Mouse (Mus musculus) urinary bladder, postnatal 36 days (tissue): ENCODE results near the gene Cox6a2.

Experiments used
- DNase-seq, 2 experiments: peaks; one replicate each; pipeline ENCODE4 v3.0.0; 2022; ENCODE audit warnings: low spot score in 2 of 2, mixed read lengths in 1 of 2

The Cox6a2 gene

DNA sequence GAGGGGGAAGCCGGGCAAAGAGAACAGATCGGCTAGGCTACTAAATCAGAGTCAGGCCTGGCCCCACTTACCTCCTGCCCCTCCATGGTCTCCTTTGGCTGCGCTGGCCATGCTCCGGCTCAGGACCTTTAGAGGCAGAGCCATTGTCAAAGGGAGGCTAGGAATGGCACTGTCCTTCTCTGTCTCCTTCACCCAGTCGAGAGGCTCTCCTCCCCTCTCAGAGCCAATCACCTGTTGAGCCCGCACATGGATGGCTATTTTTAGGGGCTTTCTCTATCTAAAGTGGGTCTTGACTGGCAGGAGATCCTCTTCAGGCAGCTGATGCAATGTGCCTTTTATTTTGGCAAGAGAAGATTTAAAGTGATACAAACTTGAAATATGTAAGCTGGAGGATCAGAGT is at the start of gene Cox6a2:
Cox6a2 (minus strand) TSS at position 236 of the 400 bp plus-strand sequence.
- DNase-seq = no peak

DNA sequence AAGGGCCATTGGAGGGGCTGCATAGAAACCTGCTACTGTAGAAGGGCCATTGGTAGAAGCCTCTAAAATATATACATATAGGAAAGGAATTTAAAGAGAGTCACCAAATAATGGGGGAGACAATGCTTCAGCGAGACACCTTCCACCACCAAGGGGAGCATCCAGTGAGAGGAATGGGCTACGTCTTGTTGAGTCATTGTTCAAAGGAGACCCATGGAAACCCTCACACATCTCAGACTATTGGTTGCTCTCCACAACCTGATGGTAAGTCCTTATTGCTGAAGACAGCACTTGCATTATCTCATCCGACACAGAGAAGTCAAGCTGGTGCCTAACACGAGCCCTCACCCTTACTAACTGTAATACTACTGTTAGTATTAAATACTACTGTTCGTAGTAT is 49.6 kb upstream of the Cox6a2 start:
- no peak for DNase-seq

DNA sequence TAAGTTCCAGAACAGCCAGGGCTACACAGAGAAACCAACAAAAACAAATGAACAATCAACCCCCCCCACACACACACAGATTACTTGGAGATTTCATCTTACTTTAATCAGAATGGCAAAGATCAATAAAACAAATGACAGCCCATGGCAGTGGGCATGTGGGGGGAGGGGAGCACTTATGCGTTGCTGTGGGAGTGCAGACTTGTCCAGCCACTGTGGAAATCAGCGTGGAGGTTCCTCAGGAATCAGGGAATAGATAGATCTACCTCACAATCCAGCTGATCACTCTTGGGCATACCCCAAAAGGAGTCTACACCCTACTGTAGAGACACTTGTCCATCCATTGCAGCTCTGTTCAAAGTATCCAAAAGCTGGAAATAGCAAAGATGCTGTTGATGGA is 48.8 kb upstream of the Cox6a2 start:
- no peak for DNase-seq

DNA sequence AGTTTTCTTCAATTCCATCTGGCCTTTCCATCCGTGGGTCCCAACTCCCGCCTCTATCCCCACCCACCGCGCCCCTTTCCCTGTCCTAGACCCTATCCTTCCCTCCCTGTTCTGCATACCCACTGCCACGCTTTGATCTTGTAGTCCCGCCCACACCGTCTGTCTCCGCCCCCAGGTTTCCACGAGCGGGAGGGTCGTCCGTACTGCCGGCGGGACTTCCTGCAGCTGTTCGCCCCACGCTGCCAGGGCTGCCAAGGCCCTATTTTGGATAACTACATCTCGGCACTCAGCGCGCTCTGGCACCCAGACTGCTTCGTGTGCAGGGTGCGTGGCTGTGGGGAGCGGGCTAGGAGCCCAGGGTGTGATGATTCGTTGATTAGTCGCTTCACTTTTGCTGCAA is 46.4 kb upstream of the Cox6a2 start:
- no peak for DNase-seq

DNA sequence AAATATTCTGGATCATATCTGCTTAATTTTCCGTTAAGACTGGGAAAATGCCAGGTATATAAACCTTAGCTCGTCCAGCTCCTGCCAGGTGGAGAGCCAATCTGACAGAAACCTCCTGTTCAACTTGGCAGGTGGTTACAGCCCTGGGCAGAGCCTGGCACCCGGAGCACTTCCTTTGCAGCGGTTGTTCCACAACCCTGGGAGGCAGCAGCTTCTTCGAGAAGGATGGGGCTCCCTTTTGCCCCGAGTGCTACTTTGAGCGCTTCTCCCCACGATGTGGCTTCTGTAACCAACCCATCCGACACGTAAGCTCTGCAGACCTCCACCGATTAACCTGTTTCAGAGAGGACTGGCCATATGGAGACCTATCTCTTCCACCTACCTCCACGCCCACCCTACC is 45.8 kb upstream of the Cox6a2 start:
- DNase-seq = no peak

DNA sequence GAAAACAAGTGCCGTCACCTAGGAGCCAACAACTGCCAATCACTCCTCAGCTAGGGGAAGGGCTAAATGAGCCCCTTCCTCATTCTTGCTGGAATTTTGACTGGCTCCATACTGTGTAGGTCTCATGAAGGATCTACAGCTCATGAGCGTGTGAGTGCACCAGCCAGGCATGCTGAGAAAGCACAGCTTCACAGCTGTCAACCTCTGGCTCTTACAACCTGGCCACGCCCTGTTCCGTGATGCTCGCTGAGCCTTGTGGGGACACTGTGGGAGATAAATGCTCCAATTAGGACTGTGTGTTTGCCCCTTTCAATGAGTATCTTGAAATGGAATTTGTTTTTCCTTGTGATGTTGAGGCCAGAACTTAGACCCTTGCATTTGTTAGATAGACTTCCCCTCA is 43.8 kb upstream of the Cox6a2 start:
- DNase-seq = no peak

DNA sequence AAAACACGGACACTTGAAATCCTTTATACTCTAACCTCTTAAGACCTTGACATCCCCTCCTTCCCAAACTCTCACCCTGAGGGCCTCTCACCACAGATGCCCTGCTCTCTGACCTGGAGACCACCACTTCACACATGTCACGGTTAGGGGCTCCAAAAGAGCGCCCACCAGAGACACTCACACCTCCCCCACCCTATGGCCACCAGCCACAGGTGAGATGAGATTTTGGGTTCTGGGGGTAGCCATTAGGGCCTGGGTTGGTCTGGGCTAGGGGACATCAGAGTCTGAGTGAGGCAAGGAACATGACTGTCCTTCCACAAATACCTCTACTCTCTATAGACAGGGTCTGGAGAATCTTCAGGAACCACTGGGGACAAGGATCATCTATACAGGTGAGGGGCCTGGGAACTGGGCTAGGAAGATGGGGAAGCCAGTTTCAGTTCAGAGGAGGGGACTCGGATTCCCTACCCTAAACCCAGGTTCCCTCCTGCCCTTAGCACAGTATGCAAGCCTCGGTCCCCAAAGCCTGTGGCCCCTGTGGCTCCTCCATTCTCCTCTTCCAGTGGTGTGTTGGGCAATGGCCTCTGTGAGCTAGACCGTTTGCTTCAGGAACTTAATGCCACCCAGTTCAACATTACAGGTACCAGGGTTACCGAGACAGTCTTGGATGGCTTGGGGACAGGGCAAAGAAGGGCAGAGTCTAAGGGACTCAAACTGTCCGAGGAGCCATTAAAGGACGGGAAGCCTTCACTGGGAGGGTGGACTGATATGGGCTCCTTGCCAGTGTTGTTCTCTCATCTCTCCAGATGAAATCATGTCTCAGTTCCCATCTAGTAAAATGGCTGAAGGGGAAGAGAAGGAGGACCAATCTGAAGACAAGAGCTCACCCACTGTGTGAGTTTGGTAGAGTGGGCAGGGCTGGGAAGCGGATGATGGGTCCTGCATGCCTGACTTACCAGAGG is 42.2 kb upstream of the Cox6a2 start:
- no peak for DNase-seq

DNA sequence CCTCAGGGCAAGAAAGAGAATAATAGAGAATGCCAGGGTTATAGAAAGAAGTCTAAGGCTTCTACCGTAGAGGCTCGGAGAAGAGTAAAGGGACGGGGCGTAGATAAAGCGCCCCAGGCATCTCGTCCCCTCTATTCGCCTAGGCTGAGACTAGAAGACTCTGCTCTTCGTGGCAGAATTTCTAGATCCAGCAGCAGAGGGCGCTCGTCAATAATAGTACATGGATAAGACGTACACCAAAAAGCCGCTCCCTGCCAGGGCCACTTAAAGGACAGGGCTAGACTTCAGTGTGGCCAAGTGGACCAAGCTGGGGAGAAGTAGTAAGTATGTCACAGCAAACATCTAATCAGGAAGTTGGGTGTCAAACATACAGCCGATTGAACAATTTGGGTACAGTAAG is 41.3 kb upstream of the Cox6a2 start:
- peak; percentile 70 to 84 for DNase-seq

DNA sequence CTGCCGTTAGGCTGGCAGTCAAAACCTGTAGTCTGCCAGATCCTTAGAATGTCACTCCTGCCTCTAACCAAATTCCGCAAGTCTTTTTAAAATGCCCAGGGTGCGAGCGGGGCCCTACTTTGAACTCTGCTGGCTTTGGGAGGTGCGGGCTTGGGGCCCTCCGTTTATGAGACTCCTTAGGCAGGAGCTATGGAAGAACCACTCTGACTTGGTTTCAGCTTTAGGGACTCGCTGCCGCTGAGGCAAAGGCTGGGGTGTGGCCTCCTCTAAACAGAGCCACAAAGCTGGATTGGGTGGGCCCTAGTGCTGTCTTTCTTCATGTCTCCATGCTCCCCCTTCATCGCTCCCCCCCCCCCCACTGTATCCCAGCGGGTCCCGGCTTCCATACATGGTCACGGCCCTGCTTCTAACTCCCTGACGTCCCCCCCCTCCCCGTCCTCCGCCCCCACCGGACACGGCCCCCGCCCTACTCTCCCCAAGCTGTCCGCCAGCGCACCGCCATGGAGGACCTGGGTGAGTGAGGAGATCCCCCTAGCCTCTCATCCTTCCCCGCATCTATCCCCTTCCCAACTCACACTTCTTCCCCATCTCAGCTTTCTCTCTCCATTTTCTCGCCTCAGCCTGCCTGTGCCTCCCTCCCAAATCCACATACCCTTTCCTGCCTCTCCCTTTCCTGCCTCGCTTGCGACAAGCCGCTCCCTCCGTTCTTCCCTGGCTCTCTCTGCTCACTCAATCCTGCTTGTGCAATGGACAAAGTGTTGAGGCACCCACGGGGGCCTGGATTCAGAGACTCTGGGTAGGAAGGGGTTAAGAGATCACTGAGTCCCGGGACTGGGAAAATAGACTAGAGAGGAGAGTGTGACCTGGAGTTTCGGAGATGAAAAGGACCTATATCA is 40.6 kb upstream of the Cox6a2 start, which contains the start of gene Tgfb1i1:
Tgfb1i1 (plus strand) TSS at position 317 of the 896 bp plus-strand sequence.
- peak; percentile 51 to 53 for DNase-seq

DNA sequence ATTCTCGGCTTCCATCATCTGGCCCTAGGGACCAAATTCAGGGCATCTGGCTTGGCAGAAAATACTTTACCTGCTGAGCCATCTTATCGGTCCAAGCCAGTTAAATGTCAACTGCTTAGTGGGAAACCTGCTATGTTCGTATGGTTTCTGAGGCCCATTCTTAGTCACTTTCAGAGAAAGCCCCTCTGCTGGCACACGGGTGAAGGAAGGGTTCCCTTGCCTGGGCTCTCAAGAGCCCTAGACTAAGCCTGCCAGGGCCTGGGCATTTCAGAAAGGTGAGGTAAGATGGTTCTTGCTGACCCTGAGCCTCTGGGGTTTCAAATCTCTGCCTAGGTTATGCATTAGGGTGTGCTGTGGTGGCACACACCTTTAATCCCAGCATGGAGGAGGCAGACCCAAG is 39.4 kb upstream of the Cox6a2 start:
- no peak for DNase-seq

DNA sequence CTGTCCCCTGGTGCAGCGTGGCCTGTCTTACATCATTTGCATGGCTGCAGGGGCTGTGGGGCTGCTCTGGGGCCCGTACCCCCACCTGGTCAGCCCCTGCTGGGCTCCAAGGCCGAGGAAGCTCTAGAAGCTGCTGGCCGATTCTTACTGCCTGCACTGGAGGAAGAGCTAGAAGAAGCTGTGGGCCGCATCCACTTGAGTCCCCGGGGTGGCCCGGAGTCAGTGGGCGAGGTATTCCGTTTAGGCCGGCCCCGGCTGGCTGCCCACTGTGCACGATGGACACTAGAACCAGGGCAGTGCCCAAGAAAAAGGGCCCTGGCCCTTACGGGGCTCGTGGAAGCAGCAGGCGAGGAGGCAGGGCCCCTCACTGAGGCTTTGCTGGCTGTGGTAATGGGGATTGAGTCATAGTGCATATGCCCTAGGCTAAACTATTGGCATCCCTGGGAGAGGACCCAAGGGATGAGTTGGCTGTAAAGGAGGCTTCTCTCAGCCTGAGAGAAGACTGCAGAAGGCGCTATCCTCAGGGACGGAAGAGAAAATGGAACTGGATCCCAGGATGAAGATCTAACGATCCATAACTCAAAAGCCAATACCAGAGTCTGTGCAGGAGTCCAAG is 38.3 kb upstream of the Cox6a2 start:
- DNase-seq = no peak

DNA sequence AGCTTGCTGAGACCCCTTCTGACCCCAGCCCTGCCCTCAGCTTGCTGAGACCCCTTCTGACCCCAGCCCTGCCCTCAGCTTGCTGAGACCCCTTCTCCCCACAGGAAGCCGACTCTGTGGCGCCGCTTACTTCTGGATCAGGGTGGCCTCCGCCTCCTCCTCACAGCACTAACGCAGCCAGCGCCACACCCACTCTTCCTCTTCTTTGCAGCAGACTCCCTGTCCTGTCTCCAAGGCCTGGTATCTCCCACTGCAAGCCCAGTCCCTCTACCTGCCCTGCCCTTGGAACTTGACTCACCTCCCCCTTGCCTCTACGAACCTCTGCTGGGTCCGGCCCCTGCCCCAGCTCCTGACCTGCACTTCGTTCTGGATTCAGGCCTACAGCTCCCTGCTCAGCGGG is 37.7 kb upstream of the Cox6a2 start:
- no peak for DNase-seq

DNA sequence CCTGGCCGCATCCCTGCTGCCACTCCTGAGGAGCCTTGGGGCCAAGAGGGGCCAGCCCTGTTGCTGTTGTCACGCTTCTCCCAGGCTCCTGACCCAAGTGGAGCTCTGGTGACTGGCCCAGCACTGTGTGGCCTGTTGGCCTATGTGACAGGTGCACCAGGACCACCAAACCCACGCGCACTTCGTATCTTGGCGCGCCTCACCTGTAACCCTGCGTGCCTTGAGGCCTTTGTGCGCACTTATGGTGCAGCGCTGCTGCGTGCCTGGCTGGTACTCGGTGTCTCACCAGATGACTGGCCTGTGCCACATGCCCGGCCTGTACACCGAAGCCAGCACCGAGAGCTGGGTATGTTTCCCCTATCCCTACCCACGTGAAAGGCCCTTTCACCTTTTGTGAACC is 36.1 kb upstream of the Cox6a2 start:
- no peak for DNase-seq

DNA sequence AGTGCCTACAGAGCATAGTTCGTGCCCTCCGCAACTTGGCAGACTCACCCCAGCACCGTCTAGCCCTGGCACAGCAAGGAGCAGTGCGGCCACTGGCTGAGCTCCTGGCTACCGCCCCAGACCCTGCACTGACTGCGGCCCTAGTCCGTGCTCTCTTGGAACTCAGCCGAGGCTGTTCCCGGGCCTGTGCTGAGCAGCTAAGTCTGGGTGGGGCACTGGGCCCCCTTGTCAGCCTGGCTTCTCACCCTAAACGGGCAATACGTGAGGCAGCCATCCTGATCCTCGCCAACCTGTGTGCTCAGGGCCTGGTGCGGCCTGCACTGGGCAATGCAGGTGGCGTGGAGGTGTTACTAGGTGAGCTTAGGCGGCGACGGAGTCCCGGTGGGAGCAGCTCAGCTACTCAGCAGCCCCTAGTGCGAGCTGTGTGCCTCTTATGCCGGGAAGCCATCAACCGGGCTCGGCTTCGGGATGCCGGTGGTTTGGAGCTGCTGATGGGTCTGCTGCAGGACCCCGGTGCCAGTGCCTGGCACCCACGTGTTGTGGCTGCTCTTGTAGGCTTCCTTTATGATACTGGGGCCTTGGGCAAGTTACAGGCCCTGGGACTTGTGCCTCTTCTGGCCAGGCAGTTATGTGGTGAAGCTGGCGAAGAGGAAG is 34.1 kb upstream of the Cox6a2 start:
- DNase-seq = peak in 1 of 2 experiments; percentile 43

DNA sequence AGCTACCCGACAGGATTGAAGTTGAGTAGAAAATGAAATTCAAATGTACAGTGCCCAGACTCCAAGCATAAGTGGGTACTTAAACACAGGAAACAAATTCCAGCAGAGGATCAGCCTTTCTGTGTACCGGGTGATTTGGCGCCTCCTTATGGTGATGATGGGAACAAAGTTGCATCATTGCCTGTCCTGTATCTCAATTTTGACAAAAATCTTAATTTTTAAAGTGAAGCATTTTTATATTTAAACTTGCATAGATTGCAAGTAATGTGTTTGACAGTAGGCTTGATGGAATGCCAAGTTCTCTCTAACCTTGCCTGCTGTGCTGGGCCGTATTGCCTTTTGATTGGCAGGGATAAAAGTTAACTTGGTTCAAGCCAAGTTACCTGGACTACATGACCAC is 32.8 kb upstream of the Cox6a2 start:
- no peak for DNase-seq

DNA sequence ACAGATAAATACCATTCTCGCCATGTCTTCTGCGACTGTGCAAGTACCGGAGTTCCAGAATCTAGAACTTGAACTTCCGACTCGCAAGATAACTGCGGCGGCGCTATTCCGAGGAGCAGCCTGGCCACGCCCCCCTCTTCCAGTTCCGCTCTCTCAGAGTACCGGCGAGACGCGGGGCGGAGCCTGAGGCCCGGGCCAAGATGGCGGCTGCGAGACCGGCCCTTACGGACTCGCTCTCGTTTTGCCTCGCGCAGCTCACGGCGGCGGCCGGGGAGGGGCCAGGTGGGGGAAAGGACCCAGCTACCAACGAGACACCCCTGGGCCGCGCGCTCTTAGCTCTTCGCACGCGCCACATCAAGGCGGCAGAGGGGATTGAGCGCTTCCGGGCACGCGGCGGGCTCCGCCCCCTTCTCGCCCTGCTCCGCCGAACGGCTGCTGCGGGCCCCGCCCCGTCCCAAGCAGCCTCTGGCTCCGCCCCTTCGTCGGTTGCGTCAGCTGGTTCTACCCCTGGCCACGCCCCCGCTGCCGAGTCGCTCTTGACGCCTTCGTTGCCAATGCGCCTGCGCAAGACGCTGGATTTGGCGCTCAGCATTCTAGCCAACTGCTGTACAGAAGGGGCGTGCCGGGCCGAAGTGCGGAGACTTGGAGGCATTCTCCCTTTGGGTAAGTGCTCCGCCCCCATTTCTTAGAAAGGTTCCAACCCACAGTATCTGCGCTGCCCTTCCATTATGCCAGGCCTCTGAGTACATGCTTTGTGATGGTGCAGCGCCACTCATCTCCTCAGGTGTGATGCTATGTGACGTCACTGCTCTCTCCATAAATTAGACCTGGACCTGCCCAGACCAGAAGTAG is 32.0 kb upstream of the Cox6a2 start, which contains the start of gene 9130023H24Rik:
9130023H24Rik (minus strand) TSS at position 105 of the 852 bp plus-strand sequence.
- peak; percentile 100 for DNase-seq

DNA sequence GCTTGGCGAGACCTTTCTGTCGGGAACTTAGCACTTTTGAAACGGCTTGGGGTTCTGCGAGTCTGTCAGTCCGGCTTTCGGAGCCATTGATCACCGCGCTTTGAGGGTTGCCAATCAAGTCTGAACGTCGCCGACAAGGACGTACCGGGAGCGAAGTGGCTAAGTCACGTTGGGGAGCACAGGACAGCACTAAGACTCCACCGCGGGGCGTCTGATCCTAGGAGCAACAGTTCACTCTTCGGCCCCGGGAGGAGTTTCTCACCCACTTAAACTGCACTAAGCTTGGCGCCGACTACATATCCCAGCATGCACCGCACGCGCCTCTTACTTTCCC is 31.4 kb upstream of the Cox6a2 start:
- no peak for DNase-seq

DNA sequence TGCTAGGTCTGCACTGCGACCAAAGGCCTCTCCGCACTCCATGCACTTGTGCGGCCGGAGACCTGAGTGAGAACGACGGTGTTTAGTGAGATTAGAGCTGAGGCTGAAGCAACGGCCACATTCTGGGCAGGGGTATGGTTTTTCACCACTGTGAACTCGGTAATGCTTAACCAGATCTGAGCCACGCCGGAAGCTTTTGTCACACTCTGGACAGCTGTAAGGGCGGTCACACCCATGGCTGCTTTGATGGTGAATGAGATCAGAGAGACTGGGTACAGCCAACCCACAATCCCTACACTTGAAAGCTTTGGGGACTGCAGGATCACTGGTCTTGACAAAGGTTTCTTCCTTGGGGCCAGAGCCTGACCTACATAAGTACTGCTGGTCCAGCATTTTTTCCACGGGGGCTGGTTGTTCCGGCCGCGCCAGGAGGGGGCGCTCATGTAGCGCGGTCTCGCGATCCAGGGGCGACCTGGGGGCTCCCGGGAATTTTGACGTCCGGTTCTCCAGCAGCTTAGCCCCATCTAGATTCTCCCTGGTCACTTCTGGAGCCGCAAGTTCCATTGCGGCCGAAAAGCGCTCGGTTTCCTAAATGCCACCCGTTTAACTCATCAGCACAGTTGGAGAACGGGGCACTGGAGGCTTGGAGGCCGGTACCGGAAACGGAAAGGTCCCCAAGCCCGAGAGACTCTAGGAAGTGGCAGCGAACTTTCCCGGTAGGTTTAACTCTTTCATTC is 30.8 kb upstream of the Cox6a2 start, which contains the start of gene Armc5:
Armc5 (plus strand) TSS at position 487 of the 737 bp plus-strand sequence.
- peak; percentile 80 to 82 for DNase-seq

DNA sequence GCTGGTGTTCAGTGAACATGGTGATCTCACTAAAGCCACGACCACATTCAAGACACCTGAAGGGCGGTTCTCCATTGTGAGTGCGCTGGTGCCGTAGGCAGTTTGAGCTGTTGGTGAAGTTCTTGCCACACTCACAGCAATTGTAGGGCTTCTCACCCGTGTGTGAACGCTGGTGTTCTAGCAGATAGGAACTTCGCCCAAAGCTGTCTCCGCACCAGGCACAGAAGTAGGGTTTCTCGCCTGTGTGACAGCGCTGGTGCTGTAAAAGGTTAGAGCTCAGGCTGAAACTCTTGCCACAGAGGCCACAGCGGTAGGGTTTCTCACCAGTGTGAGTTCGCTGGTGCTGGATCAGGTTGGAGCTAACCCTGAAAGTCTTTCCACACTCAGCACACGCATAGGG is 30.2 kb upstream of the Cox6a2 start:
- no peak for DNase-seq

DNA sequence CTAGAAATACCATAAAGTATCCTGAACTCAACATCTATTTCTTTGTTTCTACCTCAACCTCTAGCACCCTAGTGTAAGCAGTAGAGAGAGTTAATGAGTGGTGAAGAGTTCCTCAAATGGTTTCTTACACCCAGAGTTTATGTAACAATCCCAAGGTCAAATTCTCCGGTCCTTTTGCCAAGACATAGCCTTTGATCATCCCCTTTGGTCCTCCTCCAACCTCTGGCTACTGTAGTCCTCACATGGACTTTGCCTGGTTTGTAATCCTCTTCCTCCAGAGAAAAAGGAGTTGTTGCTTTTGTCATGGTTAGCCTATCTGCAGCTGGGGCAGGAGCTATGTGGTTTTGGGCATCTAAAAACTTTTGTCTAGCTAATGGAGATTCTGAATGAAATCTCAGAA is 29.3 kb upstream of the Cox6a2 start:
- no peak for DNase-seq
